Mouse (Mus musculus) limb, embryonic 12.5 days (tissue): ENCODE measurements around the gene Plekhh1. TPM values are rescaled to one million over a fixed set of nuclear protein-coding genes. Genes with fewer than 3 reads are reported as not detected.

Experiments
- ATAC-seq: fragments of 200-750 bp; cut with Nextera tagmentation; 2 replicates; pipeline ENCODE4 v1.8.0; 2017; ENCODE audit warnings: low read depth, moderate TSS enrichment; ENCODE audit not compliant: insufficient number of reproducible peaks, insufficient read depth, low FRiP score, low TSS enrichment
- H3K27ac ChIP-seq: fragments of 300-500 bp; sonication (generic); 2 replicates; pipeline ENCODE4 v1.5.1; 2016; ENCODE audit warnings: mild to moderate bottlenecking, moderate library complexity
- H3K27me3 ChIP-seq: fragments of 300-500 bp; sonication (generic); 2 replicates; pipeline ENCODE4 v1.6.1; 2016; ENCODE audit warnings: mild to moderate bottlenecking, moderate library complexity
- H3K36me3 ChIP-seq: fragments of 300-500 bp; sonication (generic); 2 replicates; pipeline ENCODE4 v1.6.1; 2016; ENCODE audit warnings: mild to moderate bottlenecking, moderate library complexity
- H3K4me1 ChIP-seq: fragments of 300-500 bp; sonication (generic); replicated peaks from 2 replicates; pipeline ENCODE4 v1.6.1; 2016
- H3K4me2 ChIP-seq: fragments of 300-500 bp; sonication (generic); 2 replicates; pipeline ENCODE4 v1.6.1; 2016; ENCODE audit warnings: mild to moderate bottlenecking, moderate library complexity
- H3K4me3 ChIP-seq: fragments of 300-500 bp; sonication (generic); replicated peaks from 2 replicates; pipeline ENCODE4 v1.5.1; 2016; ENCODE audit warnings: mild to moderate bottlenecking
- H3K9ac ChIP-seq: fragments of 300-500 bp; sonication (generic); replicated peaks from 2 replicates; pipeline ENCODE4 v1.6.1; 2016; ENCODE audit warnings: mild to moderate bottlenecking, moderate library complexity
- H3K9me3 ChIP-seq: fragments of 300-500 bp; sonication (generic); 2 replicates; pipeline ENCODE4 v1.6.1; 2016; ENCODE audit warnings: mild to moderate bottlenecking, moderate library complexity
- WGBS: fragments of 180-500 bp; shearing (Covaris S2); methylation state at CpG from one replicate; pipeline ENCODE4 v1.1.7; 2016; 5-methylcytosine and 5-hydroxymethylcytosine counted together
- polyA plus RNA-seq: library from polyadenylated mRNA; unstranded; fragments of >200 nt; fragmentation: Nextera tagmentation; extraction: Ambion mirVana; gene quantifications from 2 replicates; pipeline ENCODE4 v1.2.1, GENCODE M21; 2016

Gene Plekhh1
- 3.0 and 3.1 TPM in 2 replicates for polyA plus RNA-seq

GRCm38 (mm10) chr12:79028911-79029861 lies at the start of gene Plekhh1:
Gene Plekhh1, plus strand, starts transcription at chr12:79029163.
- peak; percentile 70 for ATAC-seq
- H3K4me3 ChIP-seq = peak within 1 kb of the TSS; percentile 82
- peak within 1 kb of the TSS; percentile 86 for H3K9ac ChIP-seq

GRCm38 (mm10) chr12:78980683-78981091 lies 48.3 kb upstream of the Plekhh1 start:
- Histone ChIP-seq H3K9ac (no peak overlapping the region), H3K4me3 (no peak overlapping the region), H3K27me3 (no peaks in the 10 kb centered on the region), H3K27ac (no peak overlapping the region), H3K9me3 (no peaks in the 10 kb centered on the region), H3K36me3 (no peaks in the 10 kb centered on the region), H3K4me1 (no peaks in the 10 kb centered on the region), H3K4me2 (no peak overlapping the region)
- no peak for ATAC-seq
- WGBS = 70% methylated on average over 5 of the region's 5 CpGs

More at GRCm38 (mm10) chr12:79028911-79029861, at the start of gene Plekhh1:
- H3K9me3 ChIP-seq = no peaks in the 10 kb centered on the region
- no peaks in the 10 kb centered on the region; the same call in 1 of the 2 replicates for H3K27me3 ChIP-seq
- no peaks in the 10 kb centered on the region for H3K36me3 ChIP-seq
- no peaks in the 10 kb centered on the region; the same call in 1 of the 2 replicates for H3K4me1 ChIP-seq
- WGBS = under 1% methylated on average over 67 of the region's 80 CpGs
- peak within 1 kb of the TSS; percentile 93 for H3K4me2 ChIP-seq
- peak within 1 kb of the TSS; percentile 59; the same call in 1 of the 2 replicates for H3K27ac ChIP-seq

- H3K36me3 ChIP-seq = no peaks in the 10 kb centered on the region
Measured at GRCm38 (mm10) chr12:78981131-78981530, 47.8 kb upstream of the Plekhh1 start.

GRCm38 (mm10) chr12:78981938-78982825 lies 46.8 kb upstream of the Plekhh1 start:
- Histone ChIP-seq H3K9me3 (no peaks in the 10 kb centered on the region), H3K4me1 (no peaks in the 10 kb centered on the region), H3K4me2 (no peak overlapping the region), H3K27me3 (no peaks in the 10 kb centered on the region), H3K9ac (no peak overlapping the region), H3K27ac (no peak overlapping the region), H3K4me3 (no peak overlapping the region), H3K36me3 (no peaks in the 10 kb centered on the region)
- 70% methylated on average over 9 of the region's 9 CpGs for WGBS
- ATAC-seq = no peak

More at GRCm38 (mm10) chr12:78981131-78981530, 47.8 kb upstream of the Plekhh1 start:
- Histone ChIP-seq H3K27ac (no peak overlapping the region), H3K27me3 (no peaks in the 10 kb centered on the region), H3K4me1 (no peaks in the 10 kb centered on the region), H3K4me3 (no peak overlapping the region), H3K9ac (no peak overlapping the region), H3K9me3 (no peaks in the 10 kb centered on the region), H3K4me2 (no peak overlapping the region)
- ATAC-seq = no peak
- WGBS = 75% methylated on average over 2 of the region's 2 CpGs

- Histone ChIP-seq H3K4me2 (no peak overlapping the region), H3K9me3 (no peaks in the 10 kb centered on the region), H3K27ac (no peak overlapping the region), H3K27me3 (no peaks in the 10 kb centered on the region), H3K4me3 (no peak overlapping the region), H3K36me3 (no peaks in the 10 kb centered on the region), H3K4me1 (no peaks in the 10 kb centered on the region), H3K9ac (no peak overlapping the region)
- 74% methylated on average over 9 of the region's 9 CpGs for WGBS
- ATAC-seq = no peak
Measured at GRCm38 (mm10) chr12:78983296-78984034, 45.5 kb upstream of the Plekhh1 start.

- Histone ChIP-seq H3K27me3 (no peaks in the 10 kb centered on the region), H3K4me2 (no peak overlapping the region), H3K9me3 (no peaks in the 10 kb centered on the region), H3K27ac (no peak overlapping the region), H3K36me3 (no peaks in the 10 kb centered on the region), H3K9ac (no peak overlapping the region), H3K4me1 (no peaks in the 10 kb centered on the region), H3K4me3 (no peak overlapping the region)
- 63% methylated on average over 3 of the region's 3 CpGs for WGBS
- no peak for ATAC-seq
Measured at GRCm38 (mm10) chr12:78984035-78984432, 44.9 kb upstream of the Plekhh1 start.

GRCm38 (mm10) chr12:78987581-78988081 lies 41.3 kb upstream of the Plekhh1 start:
- no peak for ATAC-seq

GRCm38 (mm10) chr12:78996271-78996670 lies 32.7 kb upstream of the Plekhh1 start:
- Histone ChIP-seq H3K4me1 (no peaks in the 10 kb centered on the region), H3K9me3 (no peaks in the 10 kb centered on the region), H3K9ac (no peak overlapping the region), H3K4me3 (no peak overlapping the region), H3K27me3 (no peaks in the 10 kb centered on the region), H3K4me2 (no peak overlapping the region), H3K36me3 (no peaks in the 10 kb centered on the region), H3K27ac (no peak overlapping the region)
- 75% methylated on average over 4 of the region's 4 CpGs for WGBS
- ATAC-seq = no peak

More at GRCm38 (mm10) chr12:78987581-78988081, 41.3 kb upstream of the Plekhh1 start:
- 42% methylated on average over 9 of the region's 9 CpGs for WGBS
- H3K4me1 ChIP-seq = no peaks in the 10 kb centered on the region
- H3K9ac ChIP-seq = no peak overlapping the region
- no peaks in the 10 kb centered on the region for H3K9me3 ChIP-seq
- H3K4me3 ChIP-seq = no peak overlapping the region
- no peaks in the 10 kb centered on the region for H3K36me3 ChIP-seq
- no peak overlapping the region for H3K4me2 ChIP-seq
- H3K27me3 ChIP-seq = no peaks in the 10 kb centered on the region
- H3K27ac ChIP-seq = no peak overlapping the region

GRCm38 (mm10) chr12:78996711-78997110 lies 32.3 kb upstream of the Plekhh1 start:
- WGBS = 38% methylated on average over 7 of the region's 7 CpGs
- no peak overlapping the region for H3K4me2 ChIP-seq
- no peak for ATAC-seq
- no peak overlapping the region for H3K4me3 ChIP-seq
- H3K27me3 ChIP-seq = no peaks in the 10 kb centered on the region
- H3K36me3 ChIP-seq = no peaks in the 10 kb centered on the region
- H3K27ac ChIP-seq = no peak overlapping the region
- H3K4me1 ChIP-seq = no peaks in the 10 kb centered on the region
- no peaks in the 10 kb centered on the region for H3K9me3 ChIP-seq
- no peak overlapping the region for H3K9ac ChIP-seq

- Histone ChIP-seq H3K4me3 (no peak overlapping the region), H3K27me3 (peaks cover 40% of the 10 kb centered on the region), H3K9ac (no peak overlapping the region), H3K9me3 (no peaks in the 10 kb centered on the region), H3K4me2 (no peak overlapping the region), H3K36me3 (no peaks in the 10 kb centered on the region), H3K27ac (no peak overlapping the region), H3K4me1 (peaks cover 8% of the 10 kb centered on the region; the same call in 1 of the 2 replicates)
- 89% methylated on average over 5 of the region's 5 CpGs for WGBS
- ATAC-seq = no peak
Measured at GRCm38 (mm10) chr12:79002406-79002805, 26.6 kb upstream of the Plekhh1 start.
